Mouse (Mus musculus) small intestine, adult 2 months (tissue): Measurements from ENCODE around the gene Prmt3.

Source experiments
- CTCF ChIP-seq: fragments of 200-500 bp; IDR thresholded peaks from 2 replicates; pipeline ENCODE4 v1.5.1; 2012; ENCODE audit warnings: low read depth, mild to moderate bottlenecking, control low read depth, inconsistent platforms, low read length, moderate library complexity, mixed read lengths; ENCODE audit not compliant: insufficient replicate concordance, insufficient read length; ENCODE audit errors: extremely low read depth
- POLR2A ChIP-seq: fragments of 200-500 bp; IDR thresholded peaks from 2 replicates; pipeline ENCODE4 v1.6.1; 2012; ENCODE audit warnings: low read depth, mild to moderate bottlenecking, control low read depth, inconsistent platforms, low read length, moderate library complexity

DNA sequence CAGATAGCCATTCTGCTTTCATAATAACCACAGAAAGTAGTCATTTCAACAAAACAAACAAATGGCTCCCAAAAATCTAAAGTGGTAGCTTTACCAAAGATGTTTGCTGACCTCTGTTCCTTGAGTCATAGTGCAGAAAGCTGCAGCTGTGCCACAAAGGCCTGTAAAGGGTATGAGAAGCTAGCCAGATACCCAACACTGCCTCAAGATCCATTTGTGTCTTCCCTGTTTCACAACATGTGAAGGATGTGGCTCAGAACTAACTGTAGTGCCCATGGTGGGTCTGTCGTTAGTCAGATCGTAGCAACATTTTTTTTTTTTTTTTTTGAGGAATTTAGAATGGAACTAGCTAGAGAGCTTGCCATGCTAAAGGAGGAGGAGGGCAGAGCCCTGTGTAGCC lies 46.4 kb downstream of the Prmt3 start:
- TF ChIP-seq CTCF (no peak), POLR2A (no peak)
